8 mouse cellular contexts compared by ENCODE assay signal in the genomic region with DNA sequence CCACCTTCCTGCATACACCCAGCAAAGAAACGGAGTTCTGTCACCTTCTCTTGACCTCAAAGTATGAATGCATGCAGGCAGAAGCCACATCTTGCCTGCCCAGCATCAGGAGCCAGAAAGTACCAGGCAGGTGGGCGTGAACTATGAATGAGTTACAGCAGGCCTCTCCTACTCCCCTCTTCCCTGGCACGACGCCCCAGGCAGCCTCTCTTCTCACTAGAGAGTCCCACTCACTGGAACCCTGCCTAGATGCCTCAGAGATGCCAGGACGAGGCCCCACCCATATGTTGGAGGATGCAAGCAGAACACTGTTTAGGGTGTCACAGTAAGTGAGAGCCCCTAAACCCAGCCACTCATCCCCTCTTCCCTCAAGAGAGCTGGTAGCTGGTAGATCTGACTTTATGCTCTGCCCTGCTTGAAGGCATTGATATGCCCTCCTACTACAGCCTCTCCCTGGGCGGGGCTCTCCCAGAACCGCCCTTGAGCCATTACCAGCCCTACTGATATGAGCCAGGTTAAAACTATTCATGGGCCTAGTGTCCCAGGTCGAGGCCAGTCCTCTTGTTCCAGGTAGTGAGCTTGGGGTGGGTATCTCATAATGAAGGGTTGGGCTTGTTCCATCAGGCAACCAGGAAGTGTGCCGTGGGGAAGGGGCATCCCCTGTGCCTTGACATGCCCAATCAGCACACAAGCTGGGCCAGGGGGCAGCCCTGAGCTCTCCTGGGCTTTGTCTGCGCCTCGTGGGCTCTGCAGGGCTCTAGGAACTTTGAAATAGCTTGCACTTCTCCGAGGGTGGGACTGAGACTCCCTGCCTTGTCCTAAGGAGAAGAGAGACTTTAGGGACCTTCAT. TPM values are rescaled to one million over a fixed set of nuclear protein-coding genes. Genes with fewer than 3 reads are reported as not detected.
DNase-seq lines count a peak whose midpoint lies in the region; ATAC-seq and TF ChIP-seq lines count a peak whose summit lies in the region.

No protein-coding gene starts in this region.

- H3K4me3 ChIP-seq in forebrain, embryonic 14.5 days (ENCODE audit: low read depth, low read length): no peak overlapping the region
- no peak overlapping the region for H3K4me3 ChIP-seq in forebrain, embryonic 11.5 days (ENCODE audit: low read depth, low read length)
- no peak overlapping the region for H3K4me3 ChIP-seq in forebrain, postnatal 0 days (ENCODE audit: low read depth, low read length)
- H3K4me3 ChIP-seq in lung, embryonic 16.5 days (ENCODE audit: low read length): no peak overlapping the region
- H3K4me3 ChIP-seq in stomach, embryonic 15.5 days (replicated peaks): no peak overlapping the region

- peaks cover 4% of the 10 kb centered on the region; the same call in 1 of the 2 replicates for H3K4me1 ChIP-seq in forebrain, embryonic 14.5 days (ENCODE audit: control insufficient read depth, insufficient read depth, low read length)
- H3K4me1 ChIP-seq in forebrain, embryonic 11.5 days (replicated peaks; ENCODE audit: control insufficient read depth, insufficient read depth, low read length): no peaks in the 10 kb centered on the region
- H3K4me1 ChIP-seq in forebrain, postnatal 0 days (ENCODE audit: insufficient read depth): no peaks in the 10 kb centered on the region
- 0 out of 2 replicates have a peak, but pooled peaks cover 3% of the 10 kb centered on the region for H3K4me1 ChIP-seq in lung, embryonic 16.5 days (replicated peaks; ENCODE audit: control insufficient read depth, insufficient read depth, low read length)
- H3K4me1 ChIP-seq in stomach, embryonic 15.5 days: peaks cover 19% of the 10 kb centered on the region

- no peaks in the 10 kb centered on the region for H3K27me3 ChIP-seq in forebrain, embryonic 14.5 days (replicated peaks; ENCODE audit: control insufficient read depth, insufficient read depth, low read length)
- no peaks in the 10 kb centered on the region for H3K27me3 ChIP-seq in forebrain, embryonic 11.5 days (ENCODE audit: control insufficient read depth, insufficient read depth, low read length)
- no peaks in the 10 kb centered on the region for H3K27me3 ChIP-seq in forebrain, postnatal 0 days (ENCODE audit: insufficient read depth, low read length)
- no peaks in the 10 kb centered on the region for H3K27me3 ChIP-seq in lung, embryonic 16.5 days (ENCODE audit: control insufficient read depth, insufficient read depth, low read depth, low read length)
- H3K27me3 ChIP-seq in stomach, embryonic 15.5 days (replicated peaks): no peaks in the 10 kb centered on the region

- no peak overlapping the region; the same call in 1 of the 2 replicates for H3K9ac ChIP-seq in forebrain, embryonic 14.5 days (ENCODE audit: low read length)
- no peak overlapping the region for H3K9ac ChIP-seq in forebrain, embryonic 11.5 days (ENCODE audit: low read length)
- H3K9ac ChIP-seq in forebrain, postnatal 0 days: no peak overlapping the region
- H3K9ac ChIP-seq in lung, embryonic 16.5 days (ENCODE audit: low read length): no peak overlapping the region
- no peak overlapping the region for H3K9ac ChIP-seq in stomach, embryonic 15.5 days

- H3K4me2 ChIP-seq in forebrain, embryonic 14.5 days (ENCODE audit: low read length): no peak overlapping the region
- no peak overlapping the region for H3K4me2 ChIP-seq in forebrain, embryonic 11.5 days (ENCODE audit: low read depth, low read length, severe bottlenecking)
- H3K4me2 ChIP-seq in forebrain, postnatal 0 days (ENCODE audit: low read depth): no peak overlapping the region
- H3K4me2 ChIP-seq in lung, embryonic 16.5 days (ENCODE audit: low read depth, low read length): no peak overlapping the region
- H3K4me2 ChIP-seq in stomach, embryonic 15.5 days: no peak overlapping the region

- no peaks in the 10 kb centered on the region for H3K9me3 ChIP-seq in forebrain, embryonic 14.5 days (replicated peaks; ENCODE audit: control insufficient read depth, low read length)
- H3K9me3 ChIP-seq in forebrain, embryonic 11.5 days (ENCODE audit: control insufficient read depth, low read length): no peaks in the 10 kb centered on the region
- H3K9me3 ChIP-seq in forebrain, postnatal 0 days (ENCODE audit: low read length): no peaks in the 10 kb centered on the region
- H3K9me3 ChIP-seq in lung, embryonic 16.5 days (ENCODE audit: control insufficient read depth, low read length): no peaks in the 10 kb centered on the region
- no peaks in the 10 kb centered on the region for H3K9me3 ChIP-seq in stomach, embryonic 15.5 days

- peaks cover 21% of the 10 kb centered on the region; the same call in 1 of the 2 replicates for H3K36me3 ChIP-seq in forebrain, embryonic 14.5 days (ENCODE audit: control insufficient read depth, insufficient read depth, low read length)
- H3K36me3 ChIP-seq in forebrain, embryonic 11.5 days (ENCODE audit: control insufficient read depth, insufficient read depth, low read length): no peaks in the 10 kb centered on the region
- peaks cover 9% of the 10 kb centered on the region for H3K36me3 ChIP-seq in forebrain, postnatal 0 days (ENCODE audit: insufficient read depth)
- peaks cover 8% of the 10 kb centered on the region for H3K36me3 ChIP-seq in lung, embryonic 16.5 days (ENCODE audit: control insufficient read depth, insufficient read depth, low read length)
- H3K36me3 ChIP-seq in stomach, embryonic 15.5 days: 0 out of 2 replicates have a peak, but pooled peaks cover 12% of the 10 kb centered on the region

- ATAC-seq in forebrain, embryonic 14.5 days: peak; percentile 87
- no peak for ATAC-seq in forebrain, embryonic 11.5 days (replicated peaks; ENCODE audit: low FRiP score)
- peak; percentile 84 for ATAC-seq in forebrain, postnatal 0 days
- ATAC-seq in lung, embryonic 16.5 days (ENCODE audit: low read depth): peak; percentile 69
- ATAC-seq in stomach, embryonic 15.5 days (ENCODE audit: insufficient read depth, low FRiP score, low read depth): peak; percentile 89

- DNase-seq in forebrain, embryonic 14.5 days (ENCODE audit: low spot score): peak; percentile 91
- DNase-seq in forebrain, embryonic 11.5 days (ENCODE audit: low spot score): no peak
- peak; percentile 40 for DNase-seq in A20 (ENCODE audit: low read depth, low spot score)
- DNase-seq in forebrain, postnatal 0 days: peak; percentile 87
- peak; percentile 91 to 93 for DNase-seq in layer of hippocampus, postnatal 10 days (ENCODE audit: low spot score in 2 of 2)
- no peak for DNase-seq in yolk sac, embryonic 10.5 days (ENCODE audit: low spot score)

- 71% methylated on average over 12 of the region's 12 CpGs for WGBS in forebrain, embryonic 14.5 days
- WGBS in forebrain, embryonic 11.5 days: 85% methylated on average over 12 of the region's 12 CpGs
- 63% methylated on average over 12 of the region's 12 CpGs for WGBS in forebrain, postnatal 0 days
- WGBS in lung, embryonic 16.5 days: 66% methylated on average over 12 of the region's 12 CpGs
- WGBS in stomach, embryonic 15.5 days: 59% methylated on average over 12 of the region's 12 CpGs

- no peak for TF ChIP-seq CTCF in forebrain, postnatal 0 days (IDR thresholded peaks at IDR 0.05; ENCODE audit: low read depth)

- H3K27ac ChIP-seq in forebrain, embryonic 14.5 days (ENCODE audit: low read depth, low read length): peak overlapping the region; percentile 60; the same call in 1 of the 2 replicates
- no peak overlapping the region for H3K27ac ChIP-seq in forebrain, embryonic 11.5 days (ENCODE audit: low read depth, low read length)
- no peak overlapping the region for H3K27ac ChIP-seq in forebrain, postnatal 0 days (ENCODE audit: low read depth, low read length)
- no peak overlapping the region for H3K27ac ChIP-seq in lung, embryonic 16.5 days (ENCODE audit: low read length)
- peak overlapping the region; percentile 76 for H3K27ac ChIP-seq in stomach, embryonic 15.5 days

RNA-seq across cellular contexts. Expression of a gene that starts 27.4 kb away (rescaled TPM):
- polyA plus RNA-seq in forebrain, embryonic 14.5 days (2014; fragmentation: Nextera tagmentation; extraction: Ambion mirVana): 10.2 and 10.6 TPM in 2 replicates
- polyA plus RNA-seq in forebrain, embryonic 11.5 days (2014; fragmentation: Nextera tagmentation; extraction: Ambion mirVana): 14.9 and 17.3 TPM in 2 replicates
- total RNA-seq in forebrain, postnatal 0 days (2014; rRNA removed): 52.5 and 61.1 TPM in 2 replicates
- 13.9 and 16.6 TPM in 2 replicates for polyA plus RNA-seq in forebrain, postnatal 0 days (2015; fragmentation: Nextera tagmentation; extraction: Ambion mirVana)
- 10 to 100 TPM; 52.2 to 52.9 TPM for total RNA-seq in layer of hippocampus, postnatal 10 days (2021)
- 4.4 and 5.1 TPM in 2 replicates for polyA plus RNA-seq in lung, embryonic 16.5 days (2015; fragmentation: Nextera tagmentation; extraction: Ambion mirVana)
- 13.0 TPM in 2 replicates for polyA plus RNA-seq in stomach, embryonic 15.5 days (2015; fragmentation: Nextera tagmentation; extraction: Ambion mirVana)

Comparison
In these comparisons a context has a peak if more than half of its experiments do, and no peak if none do; other contexts are left out.
1. DNase-seq: peak in forebrain, embryonic 14.5 days (single experiment), A20 (single experiment), forebrain, postnatal 0 days (single experiment) and layer of hippocampus, postnatal 10 days (2 of 2); none in forebrain, embryonic 11.5 days (single experiment) and yolk sac, embryonic 10.5 days (single experiment).
2. H3K27ac ChIP-seq: peak in forebrain, embryonic 14.5 days (single experiment) and stomach, embryonic 15.5 days (single experiment); none in forebrain, embryonic 11.5 days (single experiment), forebrain, postnatal 0 days (single experiment) and lung, embryonic 16.5 days (single experiment).